Mouse (Mus musculus) bone marrow, adult 2 months (tissue): ENCODE results near the gene Arhgap25.
"Not testable (repeated sequence)": the region's sequence is repeated elsewhere in the genome, so short reads cannot be mapped to it uniquely, and the experiment has no call there.

Source experiments
- CTCF ChIP-seq: fragments of 200-500 bp; IDR thresholded peaks from 2 replicates; pipeline ENCODE4 v1.5.1; 2011; ENCODE audit warnings: low read length, control low read depth; ENCODE audit not compliant: control insufficient read depth, insufficient read depth
- POLR2A ChIP-seq: fragments of 200-500 bp; IDR thresholded peaks from 2 replicates; pipeline ENCODE4 v1.6.1; 2011; ENCODE audit warnings: low read depth, mild to moderate bottlenecking, control low read depth, low read length, borderline replicate concordance; ENCODE audit not compliant: control insufficient read depth

GRCm38 (mm10) chr6:87571863-87572262, 38.8 kb upstream of the Arhgap25 start:
- TF ChIP-seq POLR2A, CTCF: not testable (repeated sequence)
